Mouse (Mus musculus) cerebellum, adult 2 months (tissue): ENCODE data around the gene Nat8f6. TPM values are rescaled to one million over a fixed set of nuclear protein-coding genes. Genes with fewer than 3 reads are reported as not detected.
"Not testable (repeated sequence)": the region's sequence is repeated elsewhere in the genome, so short reads cannot be mapped to it uniquely, and the experiment has no call there.

Source experiments
- DNase-seq, 2 experiments: peaks; one replicate each; pipeline ENCODE4 v3.0.0; 2021
- H3K27ac ChIP-seq: fragments of 200-500 bp; 2 replicates; pipeline ENCODE4 v1.5.1; 2012; ENCODE audit warnings: low read length, control low read depth, inconsistent platforms; ENCODE audit not compliant: insufficient read depth
- H3K27me3 ChIP-seq: fragments of 200-500 bp; 2 replicates; pipeline ENCODE4 v1.6.1; 2012; ENCODE audit warnings: inconsistent platforms, mild to moderate bottlenecking, low read length, moderate library complexity; ENCODE audit not compliant: control insufficient read depth, insufficient read depth
- H3K4me1 ChIP-seq: fragments of 200-500 bp; 2 replicates; pipeline ENCODE4 v1.6.1; 2011; ENCODE audit warnings: low read length; ENCODE audit not compliant: control insufficient read depth, insufficient read depth
- H3K4me3 ChIP-seq: fragments of 200-500 bp; replicated peaks from 2 replicates; pipeline ENCODE3; 2011; ENCODE audit warnings: mild to moderate bottlenecking, low read depth, low read length, control low read depth; ENCODE audit not compliant: insufficient read depth
- CTCF ChIP-seq: fragments of 200-500 bp; IDR thresholded peaks from 2 replicates; pipeline ENCODE4 v1.5.1; 2011; ENCODE audit warnings: low read depth, mild to moderate bottlenecking, control low read depth, low read length, moderate library complexity, borderline replicate concordance; ENCODE audit not compliant: insufficient read depth
- POLR2A ChIP-seq: fragments of 200-500 bp; IDR thresholded peaks from 2 replicates; pipeline ENCODE4 v1.6.1; 2011; ENCODE audit warnings: low read length, control low read depth, borderline replicate concordance; ENCODE audit not compliant: insufficient read depth
- WGBS: fragments of 180-500 bp; shearing (Covaris S2); methylation state at CpG from one replicate; pipeline ENCODE4 v1.1.7; 2018; 5-methylcytosine and 5-hydroxymethylcytosine counted together
- polyA plus RNA-seq: library from polyadenylated mRNA; depleted of rRNA; stranded (reverse); fragments of >200 nt; gene quantifications from 2 replicates; pipeline ENCODE4 v1.2.3, GENCODE M21; 2012

The Nat8f6 gene
- polyA plus RNA-seq, 1 experiment: 4.0 TPM

GRCm38 (mm10) chr6:85839982-85840381 lies 19.2 kb upstream of the Nat8f6 start:
- H3K4me3 ChIP-seq: no peak overlapping the region
- no peaks in the 10 kb centered on the region for H3K27me3 ChIP-seq
- peak in 1 of 2 experiments; percentile 48 for DNase-seq
- TF ChIP-seq POLR2A (no peak), CTCF (no peak)
- H3K4me1 ChIP-seq: no peaks in the 10 kb centered on the region
- WGBS: 54% methylated on average over 4 of the region's 4 CpGs
- no peak overlapping the region for H3K27ac ChIP-seq

GRCm38 (mm10) chr6:85838674-85839073 lies 17.9 kb upstream of the Nat8f6 start:
- peak overlapping the region; percentile 13; the same call in 1 of the 2 replicates for H3K27ac ChIP-seq

GRCm38 (mm10) chr6:85837307-85837706 lies 16.6 kb upstream of the Nat8f6 start:
- H3K27me3 ChIP-seq, H3K4me1 ChIP-seq, H3K4me3 ChIP-seq, H3K27ac ChIP-seq: not testable (repeated sequence)
- WGBS: 26% methylated on average over 12 of the region's 12 CpGs
- peak in 1 of 2 experiments; percentile 29 for DNase-seq

More at GRCm38 (mm10) chr6:85838674-85839073, 17.9 kb upstream of the Nat8f6 start:
- WGBS: 86% methylated on average over 8 of the region's 8 CpGs
- DNase-seq: no peak
- Histone ChIP-seq H3K27me3 (no peaks in the 10 kb centered on the region), H3K4me3 (no peak overlapping the region), H3K4me1 (no peaks in the 10 kb centered on the region; the same call in 1 of the 2 replicates)
- TF ChIP-seq POLR2A (no peak), CTCF (no peak)

- DNase-seq: peak; percentile 30 to 53
- not testable (repeated sequence) for H3K27me3 ChIP-seq, H3K4me3 ChIP-seq, H3K27ac ChIP-seq, H3K4me1 ChIP-seq
- WGBS: 10% methylated on average over 9 of the region's 9 CpGs
These were observed 16.1 kb upstream of the Nat8f6 start for GRCm38 (mm10) chr6:85836827-85837226.

GRCm38 (mm10) chr6:85836098-85836497 lies 15.3 kb upstream of the Nat8f6 start:
- not testable (repeated sequence) for H3K27me3 ChIP-seq, DNase-seq, H3K4me1 ChIP-seq, H3K4me3 ChIP-seq, H3K27ac ChIP-seq
- 57% methylated on average over 5 of the region's 5 CpGs for WGBS

GRCm38 (mm10) chr6:85835104-85835503 lies 14.3 kb upstream of the Nat8f6 start:
- H3K27me3 ChIP-seq, H3K4me1 ChIP-seq, H3K27ac ChIP-seq, DNase-seq, H3K4me3 ChIP-seq: not testable (repeated sequence)
- 79% methylated on average over 1 of the region's 2 CpGs for WGBS

- not testable (repeated sequence) for H3K27me3 ChIP-seq, H3K4me3 ChIP-seq, H3K4me1 ChIP-seq, H3K27ac ChIP-seq
- DNase-seq: peak; percentile 38 to 55
These were observed 13.8 kb upstream of the Nat8f6 start for GRCm38 (mm10) chr6:85834504-85835100.

GRCm38 (mm10) chr6:85831796-85832321 lies 11.1 kb upstream of the Nat8f6 start, which contains the start of gene Nat8:
TSS of gene Nat8 (minus strand) at chr6:85832082.
- TF ChIP-seq CTCF (no peak), POLR2A (no peak)
- WGBS: 82% methylated on average over 7 of the region's 7 CpGs
- no peaks in the 10 kb centered on the region for H3K27me3 ChIP-seq
- no peak within 1 kb of the TSS for H3K27ac ChIP-seq
- no peaks in the 10 kb centered on the region; the same call in 1 of the 2 replicates for H3K4me1 ChIP-seq
- no peak for DNase-seq
- no peak within 1 kb of the TSS for H3K4me3 ChIP-seq

- TF ChIP-seq CTCF (no peak), POLR2A (no peak)
- H3K27me3 ChIP-seq: no peaks in the 10 kb centered on the region
- H3K4me1 ChIP-seq: no peaks in the 10 kb centered on the region; the same call in 1 of the 2 replicates
- H3K4me3 ChIP-seq: no peak overlapping the region
- DNase-seq: no peak
- 89% methylated on average over 1 of the region's 1 CpGs for WGBS
- H3K27ac ChIP-seq: no peak overlapping the region
These were observed 8.7 kb upstream of the Nat8f6 start for GRCm38 (mm10) chr6:85829462-85829861.
